Mouse (Mus musculus): ENCODE results near the gene Ica1.

DNA sequence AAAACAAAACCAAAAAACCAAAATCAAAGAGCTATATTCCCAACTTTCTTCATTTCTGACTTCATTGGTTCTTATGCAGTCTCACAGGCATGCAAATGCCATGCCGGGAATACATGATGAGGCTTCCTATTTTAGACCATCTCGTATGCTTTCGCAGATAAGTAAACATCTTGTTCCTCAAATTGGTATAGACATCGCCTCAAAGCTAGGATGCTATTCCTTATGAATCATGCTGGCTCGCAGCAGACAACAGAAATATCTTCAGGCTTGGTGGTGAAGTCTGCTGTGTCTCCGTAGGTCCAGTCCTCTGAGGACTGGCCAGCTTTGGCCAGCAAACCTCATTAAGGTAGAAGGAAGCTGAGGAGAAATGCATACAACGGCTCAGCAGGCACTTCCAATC, 60.3 kb downstream of the Ica1 start:
- TF ChIP-seq MAX (IDR thresholded peaks at IDR 0.05; ENCODE audit: low read length): no peak
- TF ChIP-seq CTCF (IDR thresholded peaks at IDR 0.05 in 2 of 3, conservative IDR thresholded peaks at IDR 0.05 in 1 of 3; ENCODE audit: control insufficient read depth in 1 of 3, insufficient read depth in 1 of 3, low read depth in 2 of 3, low read length in 3 of 3, poor library complexity in 1 of 3, severe bottlenecking in 1 of 3): no peak
- no peak for TF ChIP-seq SMC3 (IDR thresholded peaks at IDR 0.05; ENCODE audit: low read depth, low read length)
- TF ChIP-seq POLR2AphosphoS5 (IDR thresholded peaks at IDR 0.05; ENCODE audit: borderline replicate concordance, low read depth, low read length): no peak
- no peak for TF ChIP-seq MYC (IDR thresholded peaks at IDR 0.05; ENCODE audit: low read depth, low read length)
- TF ChIP-seq E2F4 (IDR thresholded peaks at IDR 0.05; ENCODE audit: borderline replicate concordance, low read depth, low read length): no peak
- TF ChIP-seq MEF2A (IDR thresholded peaks at IDR 0.05; ENCODE audit: extremely low read depth, insufficient replicate concordance, low read depth, low read length, poor library complexity, severe bottlenecking): no peak
